8 mouse cellular contexts compared by ENCODE assay signal in genomic region chr17:35635699-35636111, GRCm38 (mm10). TPM values are rescaled to one million over a fixed set of nuclear protein-coding genes. Genes with fewer than 3 reads are reported as not detected.
DNase-seq lines count a peak whose midpoint lies in the region; ATAC-seq and TF ChIP-seq lines count a peak whose summit lies in the region.

No protein-coding gene starts in this region.

- DNase-seq in CD4-positive, CD25-positive, alpha-beta regulatory T cell, adult 2 months (ENCODE audit: low read depth, low spot score) = peak; percentile 87
- peak; percentile 90 for DNase-seq in kidney, postnatal 0 days (ENCODE audit: low spot score)
- DNase-seq in liver, embryonic 11.5 days (ENCODE audit: low spot score) = peak; percentile 49
- peak; percentile 39 to 57 for DNase-seq in natural killer cell, adult 2 months (ENCODE audit: low spot score in 2 of 2)
- peak; percentile 84 for DNase-seq in testis, postnatal 10 days (ENCODE audit: low spot score)

- no peaks in the 10 kb centered on the region for H3K27me3 ChIP-seq in embryonic facial prominence, embryonic 15.5 days
- peaks cover 16% of the 10 kb centered on the region; the same call in 1 of the 2 replicates for H3K27me3 ChIP-seq in heart, embryonic 12.5 days (replicated peaks)
- H3K27me3 ChIP-seq in kidney, postnatal 0 days (ENCODE audit: insufficient read depth, low read length) = no peaks in the 10 kb centered on the region
- H3K27me3 ChIP-seq in liver, embryonic 11.5 days (replicated peaks; ENCODE audit: control insufficient read depth, insufficient read depth, low read length) = peaks cover 6% of the 10 kb centered on the region

- peak; percentile 96 for TF ChIP-seq CTCF in bone marrow macrophage, adult 2 months (IDR thresholded peaks at IDR 0.05; ENCODE audit: low read depth, low read length)
- peak; percentile 89 for TF ChIP-seq CTCF in kidney, postnatal 0 days (IDR thresholded peaks at IDR 0.05; ENCODE audit: low read depth)

- ATAC-seq in embryonic facial prominence, embryonic 15.5 days (ENCODE audit: insufficient number of reproducible peaks, low FRiP score, low TSS enrichment, low read depth) = peak; percentile 36
- ATAC-seq in heart, embryonic 12.5 days (ENCODE audit: insufficient number of reproducible peaks, low FRiP score) = no peak; the same call in 1 of the 2 replicates
- no peak for ATAC-seq in kidney, postnatal 0 days (replicated peaks; ENCODE audit: low FRiP score, low read depth)
- ATAC-seq in liver, embryonic 11.5 days (replicated peaks; ENCODE audit: low FRiP score) = 0 out of 2 replicates have a peak, but pooled peaks have one; percentile 47

- no peaks in the 10 kb centered on the region for H3K9me3 ChIP-seq in embryonic facial prominence, embryonic 15.5 days (replicated peaks)
- H3K9me3 ChIP-seq in heart, embryonic 12.5 days (replicated peaks) = no peaks in the 10 kb centered on the region
- H3K9me3 ChIP-seq in kidney, postnatal 0 days (replicated peaks; ENCODE audit: low read length) = no peaks in the 10 kb centered on the region
- no peaks in the 10 kb centered on the region for H3K9me3 ChIP-seq in liver, embryonic 11.5 days (ENCODE audit: control insufficient read depth, low read length)

- H3K4me2 ChIP-seq in embryonic facial prominence, embryonic 15.5 days (replicated peaks) = peak overlapping the region; percentile 77
- H3K4me2 ChIP-seq in heart, embryonic 12.5 days = peak overlapping the region; percentile 69
- H3K4me2 ChIP-seq in kidney, postnatal 0 days (ENCODE audit: low read length) = peak overlapping the region; percentile 65
- H3K4me2 ChIP-seq in liver, embryonic 11.5 days = peak overlapping the region; percentile 65

- H3K36me3 ChIP-seq in embryonic facial prominence, embryonic 15.5 days = no peaks in the 10 kb centered on the region
- H3K36me3 ChIP-seq in heart, embryonic 12.5 days = no peaks in the 10 kb centered on the region
- H3K36me3 ChIP-seq in kidney, postnatal 0 days (ENCODE audit: insufficient read depth, low read length) = no peaks in the 10 kb centered on the region
- no peaks in the 10 kb centered on the region for H3K36me3 ChIP-seq in liver, embryonic 11.5 days (ENCODE audit: control insufficient read depth, insufficient read depth, low read length)

- H3K4me3 ChIP-seq in bone marrow macrophage, adult 2 months (ENCODE audit: insufficient read depth, low read length) = peak overlapping the region; percentile 37
- peak overlapping the region; percentile 48 for H3K4me3 ChIP-seq in embryonic facial prominence, embryonic 15.5 days (replicated peaks)
- H3K4me3 ChIP-seq in heart, embryonic 12.5 days = peak overlapping the region; percentile 36
- H3K4me3 ChIP-seq in kidney, postnatal 0 days (replicated peaks; ENCODE audit: low read depth, low read length) = peak overlapping the region; percentile 33
- H3K4me3 ChIP-seq in liver, embryonic 11.5 days (ENCODE audit: low read depth, low read length) = peak overlapping the region; percentile 34

- under 1% methylated on average over 15 of the region's 15 CpGs for WGBS in embryonic facial prominence, embryonic 15.5 days
- WGBS in heart, embryonic 12.5 days = 5% methylated on average over 15 of the region's 15 CpGs
- WGBS in kidney, postnatal 0 days = 1% methylated on average over 15 of the region's 15 CpGs
- 6% methylated on average over 15 of the region's 15 CpGs for WGBS in liver, embryonic 11.5 days

- no peak overlapping the region for H3K27ac ChIP-seq in bone marrow macrophage, adult 2 months (ENCODE audit: insufficient read depth, low read depth, low read length)
- no peak overlapping the region for H3K27ac ChIP-seq in embryonic facial prominence, embryonic 15.5 days (replicated peaks)
- H3K27ac ChIP-seq in heart, embryonic 12.5 days (ENCODE audit: poor library complexity, severe bottlenecking) = no peak overlapping the region
- no peak overlapping the region for H3K27ac ChIP-seq in kidney, postnatal 0 days
- H3K27ac ChIP-seq in liver, embryonic 11.5 days (ENCODE audit: low read depth, low read length) = no peak overlapping the region

- H3K4me1 ChIP-seq in bone marrow macrophage, adult 2 months (ENCODE audit: control insufficient read depth, insufficient read depth, low read length) = no peaks in the 10 kb centered on the region
- peaks cover 5% of the 10 kb centered on the region; the same call in 1 of the 2 replicates for H3K4me1 ChIP-seq in embryonic facial prominence, embryonic 15.5 days
- H3K4me1 ChIP-seq in heart, embryonic 12.5 days (replicated peaks) = peaks cover 17% of the 10 kb centered on the region
- H3K4me1 ChIP-seq in kidney, postnatal 0 days (replicated peaks; ENCODE audit: insufficient read depth, low read length) = no peaks in the 10 kb centered on the region
- no peaks in the 10 kb centered on the region for H3K4me1 ChIP-seq in liver, embryonic 11.5 days (replicated peaks; ENCODE audit: control insufficient read depth, insufficient read depth, low read length)

- H3K9ac ChIP-seq in embryonic facial prominence, embryonic 15.5 days = peak overlapping the region; percentile 39; the same call in 1 of the 2 replicates
- no peak overlapping the region for H3K9ac ChIP-seq in heart, embryonic 12.5 days
- H3K9ac ChIP-seq in kidney, postnatal 0 days (ENCODE audit: low read depth, low read length) = no peak overlapping the region
- H3K9ac ChIP-seq in liver, embryonic 11.5 days (ENCODE audit: low read depth, low read length) = no peak overlapping the region

- TF ChIP-seq POLR2A in bone marrow macrophage, adult 2 months (IDR thresholded peaks at IDR 0.05; ENCODE audit: borderline replicate concordance, low read depth, low read length) = no peak

RNA-seq across cellular contexts. Expression of gene Mucl3, which starts 7.8 kb away (rescaled TPM):
- polyA plus RNA-seq in bone marrow macrophage, adult 2 months (2012; ENCODE audit: insufficient read depth, insufficient read length, missing spikeins) = not detected in 2 replicates
- 0.36 TPM in 1 of 2 replicates, not detected in the other for polyA plus RNA-seq in embryonic facial prominence, embryonic 15.5 days (2015; fragmentation: Nextera tagmentation; extraction: Ambion mirVana)
- 0.14 and 0.37 TPM in 2 replicates for polyA plus RNA-seq in heart, embryonic 12.5 days (2016; fragmentation: Nextera tagmentation; extraction: Ambion mirVana)
- 0.11 and 0.13 TPM in 2 replicates for polyA plus RNA-seq in kidney, postnatal 0 days (2015; fragmentation: Nextera tagmentation; extraction: Ambion mirVana)
- 0.09 and 0.18 TPM in 2 replicates for polyA plus RNA-seq in liver, embryonic 11.5 days (2014; fragmentation: Nextera tagmentation; extraction: Ambion mirVana)

RNA-seq across cellular contexts. Expression of gene Gm9573, which starts 9.3 kb away (rescaled TPM):
- polyA plus RNA-seq in bone marrow macrophage, adult 2 months (2012; ENCODE audit: insufficient read depth, insufficient read length, missing spikeins) = not detected in 2 replicates
- 0.17 TPM in 1 of 2 replicates, not detected in the other for polyA plus RNA-seq in embryonic facial prominence, embryonic 15.5 days (2015; fragmentation: Nextera tagmentation; extraction: Ambion mirVana)
- not detected in 2 replicates for polyA plus RNA-seq in heart, embryonic 12.5 days (2016; fragmentation: Nextera tagmentation; extraction: Ambion mirVana)
- not detected in 2 replicates for polyA plus RNA-seq in kidney, postnatal 0 days (2015; fragmentation: Nextera tagmentation; extraction: Ambion mirVana)
- polyA plus RNA-seq in liver, embryonic 11.5 days (2014; fragmentation: Nextera tagmentation; extraction: Ambion mirVana) = not detected in 2 replicates

RNA-seq across cellular contexts. Expression of gene Vars2, which starts 31.7 kb away (rescaled TPM):
- 10.2 and 12.1 TPM in 2 replicates for polyA plus RNA-seq in bone marrow macrophage, adult 2 months (2012; ENCODE audit: insufficient read depth, insufficient read length, missing spikeins)
- 16.6 and 19.0 TPM in 2 replicates for polyA plus RNA-seq in embryonic facial prominence, embryonic 15.5 days (2015; fragmentation: Nextera tagmentation; extraction: Ambion mirVana)
- polyA plus RNA-seq in heart, embryonic 12.5 days (2016; fragmentation: Nextera tagmentation; extraction: Ambion mirVana) = 16.1 and 17.4 TPM in 2 replicates
- polyA plus RNA-seq in kidney, postnatal 0 days (2015; fragmentation: Nextera tagmentation; extraction: Ambion mirVana) = 12.7 and 13.5 TPM in 2 replicates
- polyA plus RNA-seq in liver, embryonic 11.5 days (2014; fragmentation: Nextera tagmentation; extraction: Ambion mirVana) = 18.8 and 20.6 TPM in 2 replicates

RNA-seq across cellular contexts. Expression of gene Sfta2, which starts 34.4 kb away (rescaled TPM):
- polyA plus RNA-seq in bone marrow macrophage, adult 2 months (2012; ENCODE audit: insufficient read depth, insufficient read length, missing spikeins) = not detected in 2 replicates
- polyA plus RNA-seq in embryonic facial prominence, embryonic 15.5 days (2015; fragmentation: Nextera tagmentation; extraction: Ambion mirVana) = 0.25 and 0.81 TPM in 2 replicates
- not detected in 2 replicates for polyA plus RNA-seq in heart, embryonic 12.5 days (2016; fragmentation: Nextera tagmentation; extraction: Ambion mirVana)
- 4.2 and 5.0 TPM in 2 replicates for polyA plus RNA-seq in kidney, postnatal 0 days (2015; fragmentation: Nextera tagmentation; extraction: Ambion mirVana)
- 0.32 TPM in 1 of 2 replicates, not detected in the other for polyA plus RNA-seq in liver, embryonic 11.5 days (2014; fragmentation: Nextera tagmentation; extraction: Ambion mirVana)

RNA-seq across cellular contexts. Expression of gene Gtf2h4, which starts 37.8 kb away (rescaled TPM):
- polyA plus RNA-seq in bone marrow macrophage, adult 2 months (2012; ENCODE audit: insufficient read depth, insufficient read length, missing spikeins) = 12.2 and 15.8 TPM in 2 replicates
- polyA plus RNA-seq in embryonic facial prominence, embryonic 15.5 days (2015; fragmentation: Nextera tagmentation; extraction: Ambion mirVana) = 35.4 and 39.5 TPM in 2 replicates
- 22.2 and 24.5 TPM in 2 replicates for polyA plus RNA-seq in heart, embryonic 12.5 days (2016; fragmentation: Nextera tagmentation; extraction: Ambion mirVana)
- polyA plus RNA-seq in kidney, postnatal 0 days (2015; fragmentation: Nextera tagmentation; extraction: Ambion mirVana) = 35.6 and 36.5 TPM in 2 replicates
- polyA plus RNA-seq in liver, embryonic 11.5 days (2014; fragmentation: Nextera tagmentation; extraction: Ambion mirVana) = 55.3 and 58.6 TPM in 2 replicates

Comparison
In these comparisons a context has a peak if more than half of its experiments do, and no peak if none do; other contexts are left out.
1. ATAC-seq: peak in embryonic facial prominence, embryonic 15.5 days (single experiment) and liver, embryonic 11.5 days (single experiment); none in heart, embryonic 12.5 days (single experiment) and kidney, postnatal 0 days (single experiment).
2. Peak in every context shown above with its lines, with median percentiles within 50 percentile points of each other: DNase-seq, H3K4me3 ChIP-seq and H3K4me2 ChIP-seq.